Mouse (Mus musculus) lung, postnatal 14 days (tissue): ENCODE measurements around the gene A930002H24Rik.
"Not testable (repeated sequence)": the region's sequence is repeated elsewhere in the genome, so short reads cannot be mapped to it uniquely, and the experiment has no call there.

Experiments
- DNase-seq: peaks from one replicate; pipeline ENCODE4 v3.0.0; 2021

Gene A930002H24Rik

GRCm38 (mm10) chr17:63863647-63864149, at the start of gene A930002H24Rik:
TSS of gene A930002H24Rik (minus strand) at chr17:63863791.
- DNase-seq = peak; percentile 98

- no peak for DNase-seq
These were observed 45.7 kb upstream of the A930002H24Rik start for GRCm38 (mm10) chr17:63909297-63909696.

- no peak for DNase-seq
These were observed 33.5 kb upstream of the A930002H24Rik start for GRCm38 (mm10) chr17:63897050-63897449.

- no peak for DNase-seq
These were observed 32.2 kb upstream of the A930002H24Rik start for GRCm38 (mm10) chr17:63895829-63896228.

GRCm38 (mm10) chr17:63890611-63891010, 27.0 kb upstream of the A930002H24Rik start:
- no peak for DNase-seq

GRCm38 (mm10) chr17:63886988-63887387, 23.4 kb upstream of the A930002H24Rik start:
- no peak for DNase-seq

GRCm38 (mm10) chr17:63880009-63880408, 16.4 kb upstream of the A930002H24Rik start:
- DNase-seq = no peak

- no peak for DNase-seq
These were observed 15.3 kb upstream of the A930002H24Rik start for GRCm38 (mm10) chr17:63878889-63879288.

GRCm38 (mm10) chr17:63871773-63872172, 8.2 kb upstream of the A930002H24Rik start:
- DNase-seq = no peak

GRCm38 (mm10) chr17:63864171-63864571, 580 bp upstream of the A930002H24Rik start:
- DNase-seq = peak; percentile 40

GRCm38 (mm10) chr17:63863012-63863630, 470 bp downstream of the A930002H24Rik start, which contains the start of gene Fer:
TSS of gene Fer (plus strand) at chr17:63863062.
- DNase-seq = no peak

- no peak for DNase-seq
These were observed 1.2 kb downstream of the A930002H24Rik start for GRCm38 (mm10) chr17:63862399-63862798.

GRCm38 (mm10) chr17:63860988-63861387, 2.6 kb downstream of the A930002H24Rik start:
- DNase-seq = peak; percentile 16

GRCm38 (mm10) chr17:63857023-63857544, 6.5 kb downstream of the A930002H24Rik start:
- no peak for DNase-seq

GRCm38 (mm10) chr17:63850016-63850415, 13.6 kb downstream of the A930002H24Rik start:
- DNase-seq = no peak

GRCm38 (mm10) chr17:63849566-63849965, 14.0 kb downstream of the A930002H24Rik start:
- DNase-seq = peak; percentile 82

- no peak for DNase-seq
These were observed 14.4 kb downstream of the A930002H24Rik start for GRCm38 (mm10) chr17:63849151-63849550.

- not testable (repeated sequence) for DNase-seq
These were observed 17.8 kb downstream of the A930002H24Rik start for GRCm38 (mm10) chr17:63845766-63846165.

GRCm38 (mm10) chr17:63844936-63845335, 18.7 kb downstream of the A930002H24Rik start:
- no peak for DNase-seq

GRCm38 (mm10) chr17:63842226-63842625, 21.4 kb downstream of the A930002H24Rik start:
- no peak for DNase-seq

- no peak for DNase-seq
These were observed 23.8 kb downstream of the A930002H24Rik start for GRCm38 (mm10) chr17:63839636-63840269.

- no peak for DNase-seq
These were observed 25.4 kb downstream of the A930002H24Rik start for GRCm38 (mm10) chr17:63838144-63838543.

GRCm38 (mm10) chr17:63836641-63837040, 26.9 kb downstream of the A930002H24Rik start:
- DNase-seq = no peak

- no peak for DNase-seq
These were observed 27.4 kb downstream of the A930002H24Rik start for GRCm38 (mm10) chr17:63836223-63836622.
